Mouse (Mus musculus): ENCODE measurements at regions not wholly inside any gene's neighbourhood (a gene's known extent, or its start where the extent isn't known, plus 50 kb on each side); places are given as distances from the start of the nearest gene placed in this dataset.

GRCm38 (mm10) chr1:193599163-193599562, 229.1 kb upstream of the Camk1g start:
- TF ChIP-seq POLR2A (IDR thresholded peaks at IDR 0.05; ENCODE audit: extremely low read depth, insufficient read depth, low read length), result no peak
- TF ChIP-seq CTCF (IDR thresholded peaks at IDR 0.05; ENCODE audit: extremely low read depth, insufficient read depth, low read length), result peak; percentile 40

Data from cortical plate, adult 2 months (tissue).